Mouse (Mus musculus) small intestine, adult 2 months (tissue): ENCODE results near the gene Sgms1. TPM values are rescaled to one million over a fixed set of nuclear protein-coding genes. Genes with fewer than 3 reads are reported as not detected.

ENCODE experiments used
- H3K27ac ChIP-seq: fragments of 200-500 bp; 2 replicates; pipeline ENCODE4 v1.5.1; 2012; ENCODE audit warnings: low read depth, low read length, control low read depth, inconsistent platforms; ENCODE audit not compliant: insufficient read depth
- H3K27me3 ChIP-seq: fragments of 200-500 bp; 2 replicates; pipeline ENCODE4 v1.6.1; 2012; ENCODE audit warnings: mild to moderate bottlenecking, moderate library complexity, low read length, inconsistent platforms; ENCODE audit not compliant: control insufficient read depth, insufficient read depth
- H3K36me3 ChIP-seq: fragments of 200-500 bp; 2 replicates; pipeline ENCODE4 v1.6.1; 2012; ENCODE audit warnings: mild to moderate bottlenecking, low read length, control low read depth, inconsistent platforms; ENCODE audit not compliant: control insufficient read depth, insufficient read depth
- H3K4me1 ChIP-seq: fragments of 200-500 bp; 2 replicates; pipeline ENCODE4 v1.6.1; 2012; ENCODE audit warnings: low read length, inconsistent platforms, mixed read lengths; ENCODE audit not compliant: control insufficient read depth, insufficient read depth, insufficient read length
- H3K4me3 ChIP-seq: fragments of 200-500 bp; 2 replicates; pipeline ENCODE4 v1.5.1; 2012; ENCODE audit warnings: low read depth, mild to moderate bottlenecking, control low read depth, inconsistent platforms, low read length, moderate library complexity
- CTCF ChIP-seq: fragments of 200-500 bp; IDR thresholded peaks from 2 replicates; pipeline ENCODE4 v1.5.1; 2012; ENCODE audit warnings: low read depth, mild to moderate bottlenecking, control low read depth, inconsistent platforms, low read length, moderate library complexity, mixed read lengths; ENCODE audit not compliant: insufficient replicate concordance, insufficient read length; ENCODE audit errors: extremely low read depth
- POLR2A ChIP-seq: fragments of 200-500 bp; IDR thresholded peaks from 2 replicates; pipeline ENCODE4 v1.6.1; 2012; ENCODE audit warnings: low read depth, mild to moderate bottlenecking, control low read depth, inconsistent platforms, low read length, moderate library complexity
- WGBS: fragments of 180-500 bp; shearing (Covaris S2); methylation state at CpG from one replicate; pipeline ENCODE4 v1.1.7; 2018; 5-methylcytosine and 5-hydroxymethylcytosine counted together
- polyA plus RNA-seq: library from polyadenylated mRNA; depleted of rRNA; stranded (reverse); fragments of >200 nt; gene quantifications from 2 replicates; pipeline ENCODE4 v1.2.3, GENCODE M21; 2012

Gene Sgms1
- polyA plus RNA-seq, 1 experiment = 7.5 TPM

- Histone ChIP-seq H3K27ac (no peak overlapping the region), H3K27me3 (no peaks in the 10 kb centered on the region), H3K4me1 (peaks cover 24% of the 10 kb centered on the region), H3K36me3 (no peaks in the 10 kb centered on the region), H3K4me3 (no peak overlapping the region)
- TF ChIP-seq POLR2A (no peak), CTCF (no peak)
- WGBS = 92% methylated on average over 2 of the region's 2 CpGs
Observed at GRCm38 (mm10) chr19:32178161-32178560, 211.4 kb downstream of the Sgms1 start.

GRCm38 (mm10) chr19:32176458-32176857 lies 213.1 kb downstream of the Sgms1 start:
- no peaks in the 10 kb centered on the region for H3K27me3 ChIP-seq
- peaks cover 25% of the 10 kb centered on the region for H3K4me1 ChIP-seq
- WGBS = 88% methylated on average over 9 of the region's 9 CpGs
- no peak overlapping the region for H3K27ac ChIP-seq
- H3K36me3 ChIP-seq = no peaks in the 10 kb centered on the region
- no peak overlapping the region for H3K4me3 ChIP-seq
- TF ChIP-seq CTCF (no peak), POLR2A (no peak)

DNA sequence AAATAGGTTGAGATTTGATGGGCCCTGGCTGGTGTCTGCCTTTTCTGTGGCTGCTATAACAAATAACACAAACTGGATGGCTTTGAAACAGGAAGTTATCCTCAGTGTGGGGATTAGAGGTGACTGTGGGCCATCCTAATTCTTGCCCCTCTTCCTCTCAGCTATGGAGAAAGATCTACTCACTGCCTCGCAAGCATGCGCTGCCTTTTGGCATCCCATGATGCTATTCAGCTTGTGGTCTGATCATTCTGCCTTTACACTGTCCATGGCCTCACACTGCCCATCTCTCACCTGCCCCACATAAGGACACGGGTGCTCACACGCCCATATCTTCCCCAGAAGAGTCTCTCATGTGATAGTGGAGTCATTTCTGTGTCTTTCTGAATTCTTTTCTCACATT lies 213.5 kb downstream of the Sgms1 start:
- WGBS = 94% methylated on average over 4 of the region's 4 CpGs
- H3K27ac ChIP-seq = no peak overlapping the region
- no peak for TF ChIP-seq POLR2A
- no peak for TF ChIP-seq CTCF

DNA sequence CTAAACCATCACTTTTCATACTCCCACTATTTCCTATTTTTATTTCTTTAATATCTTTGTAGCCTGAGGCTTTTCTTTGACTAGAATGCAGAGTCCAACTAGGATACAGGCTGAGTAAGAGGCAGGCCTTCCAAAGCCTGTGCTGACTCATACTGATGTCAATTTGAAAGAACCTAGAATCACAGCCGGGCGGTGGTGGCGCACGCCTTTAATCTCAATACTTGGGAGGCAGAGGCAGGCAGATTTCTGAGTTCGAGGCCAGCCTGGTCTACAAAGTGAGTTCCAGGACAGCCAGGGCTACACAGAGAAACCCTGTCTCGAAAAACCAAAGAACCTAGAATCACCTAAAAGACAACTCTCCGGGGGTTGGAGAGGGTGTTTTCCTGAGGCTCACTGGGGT lies 214.5 kb downstream of the Sgms1 start:
- Histone ChIP-seq H3K4me3 (no peak overlapping the region), H3K4me1 (peaks cover 13% of the 10 kb centered on the region), H3K27ac (no peak overlapping the region), H3K36me3 (no peaks in the 10 kb centered on the region), H3K27me3 (no peaks in the 10 kb centered on the region)
- 92% methylated on average over 7 of the region's 7 CpGs for WGBS
- TF ChIP-seq CTCF = no peak
- no peak for TF ChIP-seq POLR2A

More for the DNA sequence above, 213.5 kb downstream of the Sgms1 start:
- H3K4me1 ChIP-seq = peaks cover 20% of the 10 kb centered on the region
- H3K36me3 ChIP-seq = no peaks in the 10 kb centered on the region
- no peaks in the 10 kb centered on the region for H3K27me3 ChIP-seq
- H3K4me3 ChIP-seq = no peak overlapping the region

- H3K4me3 ChIP-seq = no peak overlapping the region
- no peaks in the 10 kb centered on the region for H3K36me3 ChIP-seq
- TF ChIP-seq POLR2A (no peak), CTCF (no peak)
- H3K4me1 ChIP-seq = peaks cover 12% of the 10 kb centered on the region
- WGBS = 79% methylated on average over 5 of the region's 5 CpGs
- no peak overlapping the region for H3K27ac ChIP-seq
- H3K27me3 ChIP-seq = no peaks in the 10 kb centered on the region
Observed at GRCm38 (mm10) chr19:32174561-32174960, 215.0 kb downstream of the Sgms1 start.

DNA sequence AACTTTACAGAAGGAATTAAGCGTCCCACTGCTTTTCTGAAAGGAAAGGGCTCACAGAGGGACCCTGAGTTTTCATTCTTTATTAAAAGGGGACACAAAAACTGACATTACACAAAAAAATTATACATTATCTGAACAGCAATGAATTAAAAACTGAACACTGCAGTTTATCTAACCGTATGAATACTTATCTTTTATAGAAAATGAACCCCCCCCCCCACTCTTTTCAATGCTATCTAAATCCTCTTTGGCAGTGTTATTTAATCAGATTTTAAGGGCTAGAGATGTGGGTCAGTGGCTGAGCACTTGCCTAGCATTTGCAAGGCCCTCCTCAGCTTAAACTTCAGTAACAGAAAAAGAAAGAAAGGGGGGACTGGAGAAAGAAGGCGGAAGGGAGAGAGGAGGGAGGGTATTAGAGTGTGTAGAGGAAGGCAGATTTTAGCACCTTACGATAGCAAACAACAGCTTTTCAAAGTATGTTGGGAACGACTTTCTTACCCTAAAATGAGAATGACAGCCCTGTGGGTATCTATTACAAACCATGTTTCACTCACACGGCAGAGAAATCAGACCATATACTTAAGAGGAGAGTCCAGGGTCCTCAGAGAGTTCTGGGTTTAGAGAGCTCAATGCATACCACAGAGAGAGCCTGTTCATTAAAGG lies 215.9 kb downstream of the Sgms1 start:
- peaks cover 12% of the 10 kb centered on the region for H3K4me1 ChIP-seq
- no peak for TF ChIP-seq POLR2A
- H3K4me3 ChIP-seq = no peak overlapping the region
- H3K36me3 ChIP-seq = no peaks in the 10 kb centered on the region
- no peaks in the 10 kb centered on the region for H3K27me3 ChIP-seq
- no peak overlapping the region for H3K27ac ChIP-seq
- WGBS = 79% methylated on average over 6 of the region's 6 CpGs

DNA sequence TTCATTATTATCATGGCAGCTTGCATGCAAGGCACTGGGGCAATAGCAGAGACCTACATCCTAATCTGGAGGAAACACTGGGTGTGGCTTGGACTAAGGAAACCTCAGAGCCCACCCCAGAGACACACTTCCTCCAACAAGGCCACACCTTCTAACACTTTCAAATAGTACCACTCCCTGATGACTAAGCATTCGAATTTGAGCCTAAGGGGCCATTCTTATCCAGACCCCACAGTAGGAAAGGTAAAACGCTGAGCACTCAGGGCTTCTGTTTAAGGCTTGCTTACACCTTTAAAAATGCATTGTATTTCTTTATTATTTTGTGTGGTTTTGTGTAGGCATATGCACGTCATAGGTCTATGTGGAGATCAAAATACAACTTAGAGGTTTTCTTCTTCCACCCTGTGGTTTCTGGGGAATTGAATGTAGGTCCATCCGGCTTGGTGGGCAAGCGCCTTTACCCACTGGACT lies 217.0 kb downstream of the Sgms1 start:
- no peaks in the 10 kb centered on the region for H3K36me3 ChIP-seq
- WGBS = 58% methylated on average over 5 of the region's 5 CpGs
- TF ChIP-seq POLR2A (no peak), CTCF (no peak)
- peaks cover 12% of the 10 kb centered on the region for H3K4me1 ChIP-seq
- no peak overlapping the region for H3K4me3 ChIP-seq
- H3K27ac ChIP-seq = no peak overlapping the region
- H3K27me3 ChIP-seq = no peaks in the 10 kb centered on the region
